Mouse (Mus musculus) thymus, postnatal 25 days (tissue): ENCODE results near the gene Hmgn2.
"Not testable (repeated sequence)": the region's sequence is repeated elsewhere in the genome, so short reads cannot be mapped to it uniquely, and the experiment has no call there.

Source experiments
- DNase-seq: peaks from one replicate; pipeline ENCODE4 v3.0.0; 2022

Hmgn2 gene

DNA sequence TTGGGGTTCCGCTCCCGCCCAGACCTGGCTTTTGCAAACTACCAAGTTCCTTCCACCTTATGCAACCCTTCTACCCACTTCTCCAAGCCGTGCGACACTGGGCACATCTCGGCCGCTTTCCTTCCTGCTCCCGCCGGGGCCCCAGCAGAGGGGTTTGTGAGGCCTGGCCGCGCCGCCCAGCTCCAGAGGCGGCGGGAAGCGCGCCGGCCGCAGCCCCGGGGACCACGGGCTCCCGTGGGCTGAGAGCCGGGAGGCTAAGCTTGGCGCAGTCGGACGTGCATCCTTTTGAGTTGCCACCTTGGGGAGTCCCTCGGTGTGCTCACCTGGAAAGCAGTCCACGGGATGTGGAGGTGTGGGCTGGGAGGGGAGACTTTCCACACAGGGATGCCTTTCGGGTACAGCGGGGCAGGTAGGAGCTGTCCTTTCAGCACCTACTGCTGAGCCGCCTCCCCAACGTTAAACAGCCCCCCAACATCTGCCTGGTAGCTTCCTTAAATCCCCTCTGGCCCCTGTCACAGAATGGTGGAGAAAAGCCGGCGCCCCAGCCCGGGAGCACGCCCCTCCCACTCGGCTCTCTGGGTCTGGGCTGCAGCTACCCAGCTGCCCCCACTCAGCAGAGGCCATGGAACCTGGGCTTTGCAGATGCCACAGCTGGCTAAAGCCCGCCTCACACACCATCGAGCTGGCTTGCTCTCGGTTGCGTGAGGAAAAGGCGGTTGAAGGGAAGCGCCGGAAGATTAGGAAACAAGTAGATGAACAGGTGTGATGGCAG is at the start of gene Hmgn2:
Gene Hmgn2, minus strand, starts transcription at position 501 of the 772 bp plus-strand sequence.
- DNase-seq: peak; percentile 64

DNA sequence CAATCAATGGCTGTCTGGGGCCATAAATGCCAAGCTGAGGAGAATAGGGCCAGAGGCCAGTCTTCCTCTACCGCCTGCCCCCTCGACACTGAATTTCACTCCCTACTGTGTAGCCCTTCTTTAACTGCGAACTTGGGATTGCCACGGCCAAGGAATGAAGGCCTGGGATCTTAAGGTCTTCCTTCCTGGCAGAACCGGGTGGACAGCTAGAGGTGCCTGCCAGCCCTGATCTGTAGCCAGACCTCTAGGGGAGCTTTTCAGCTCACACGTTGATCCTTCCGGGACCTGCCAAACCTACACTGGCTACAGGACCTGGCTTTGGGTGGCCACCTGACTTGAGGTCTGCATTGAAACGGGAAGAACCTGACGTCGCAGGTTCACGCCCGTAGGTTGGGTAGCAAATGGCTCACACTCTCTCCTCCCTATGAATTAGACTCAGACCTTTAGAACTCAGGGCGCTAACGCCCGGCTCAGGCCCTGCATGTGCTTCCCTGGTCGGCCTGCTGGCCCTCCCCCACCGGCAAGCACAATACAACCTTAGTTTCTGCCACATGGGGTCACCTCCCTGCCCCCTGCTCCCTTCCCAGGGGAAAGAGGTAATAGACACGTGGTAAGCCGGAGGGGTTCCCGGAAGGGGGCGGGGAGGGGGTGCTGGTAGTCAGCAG is 48.9 kb upstream of the Hmgn2 start:
- no peak for DNase-seq

DNA sequence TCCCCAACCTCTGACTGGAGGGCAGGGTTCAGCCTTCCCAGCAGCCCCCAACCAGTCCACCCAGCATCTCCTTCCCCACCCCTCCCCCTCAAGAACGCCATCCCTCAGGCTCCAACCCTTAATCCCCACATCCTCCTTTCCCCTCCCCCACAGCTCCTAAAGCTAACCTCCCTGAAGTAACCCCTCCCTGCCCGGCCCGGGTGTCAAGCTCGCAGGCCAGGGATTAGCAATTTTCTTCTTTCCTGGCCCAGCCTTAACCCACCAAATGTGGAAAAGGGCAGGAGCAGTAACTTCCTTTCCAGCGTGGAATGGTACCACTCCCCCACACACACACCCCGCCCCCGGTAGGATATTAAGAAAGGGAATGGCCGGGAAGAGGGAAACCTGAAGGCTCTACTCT is 48.3 kb upstream of the Hmgn2 start:
- no peak for DNase-seq

DNA sequence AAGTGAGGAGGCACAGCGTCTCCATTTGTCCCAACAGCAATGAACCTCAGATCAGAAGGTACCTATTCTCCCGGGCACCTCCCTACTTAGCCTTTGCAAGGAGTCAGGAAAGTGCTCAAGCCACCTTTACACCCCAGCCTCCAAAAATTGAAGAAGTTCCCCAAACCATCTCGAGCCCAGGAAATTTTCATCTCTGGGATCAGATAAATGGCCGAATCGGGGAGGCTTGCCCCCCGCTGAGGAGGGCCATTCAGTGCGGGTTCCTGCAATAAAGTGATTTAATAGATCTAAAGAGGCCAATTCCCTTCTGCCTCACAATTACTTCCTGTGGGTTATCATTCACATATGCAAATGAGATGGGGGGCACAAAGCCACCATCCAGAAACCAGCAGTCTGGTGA is 47.8 kb upstream of the Hmgn2 start:
- DNase-seq: no peak

DNA sequence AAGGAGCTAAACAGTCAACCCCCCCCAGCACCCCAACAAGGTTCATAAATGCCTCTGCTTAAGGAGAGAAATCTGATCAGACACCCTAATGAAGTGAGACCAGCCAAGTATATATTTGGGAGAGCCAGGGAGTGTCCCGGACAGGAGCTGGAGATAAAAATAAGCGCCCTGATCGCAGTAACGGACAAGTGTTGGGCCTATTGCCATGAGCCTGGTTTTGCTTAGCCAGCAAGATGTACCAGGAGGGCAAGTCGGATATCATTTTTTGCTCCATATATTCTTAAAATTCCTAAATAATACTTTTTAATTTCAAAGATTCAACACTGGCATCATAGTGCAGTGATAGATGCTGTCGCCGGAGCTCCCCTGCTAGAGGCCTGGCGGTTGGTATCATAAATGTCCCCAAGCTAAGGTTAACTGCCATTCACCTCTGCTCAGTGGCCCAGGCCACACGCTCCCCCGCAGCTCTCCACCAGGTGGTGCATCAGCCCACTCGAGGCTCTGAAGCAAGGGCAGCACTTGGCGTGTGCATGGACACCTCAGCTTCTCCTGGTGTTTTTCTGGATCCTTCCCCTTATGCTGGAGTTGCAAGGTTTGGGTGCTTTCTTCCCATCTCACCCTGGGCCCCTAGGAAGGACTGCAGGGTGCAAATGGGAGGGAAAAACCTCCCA is 44.5 kb upstream of the Hmgn2 start:
- DNase-seq: peak; percentile 26

DNA sequence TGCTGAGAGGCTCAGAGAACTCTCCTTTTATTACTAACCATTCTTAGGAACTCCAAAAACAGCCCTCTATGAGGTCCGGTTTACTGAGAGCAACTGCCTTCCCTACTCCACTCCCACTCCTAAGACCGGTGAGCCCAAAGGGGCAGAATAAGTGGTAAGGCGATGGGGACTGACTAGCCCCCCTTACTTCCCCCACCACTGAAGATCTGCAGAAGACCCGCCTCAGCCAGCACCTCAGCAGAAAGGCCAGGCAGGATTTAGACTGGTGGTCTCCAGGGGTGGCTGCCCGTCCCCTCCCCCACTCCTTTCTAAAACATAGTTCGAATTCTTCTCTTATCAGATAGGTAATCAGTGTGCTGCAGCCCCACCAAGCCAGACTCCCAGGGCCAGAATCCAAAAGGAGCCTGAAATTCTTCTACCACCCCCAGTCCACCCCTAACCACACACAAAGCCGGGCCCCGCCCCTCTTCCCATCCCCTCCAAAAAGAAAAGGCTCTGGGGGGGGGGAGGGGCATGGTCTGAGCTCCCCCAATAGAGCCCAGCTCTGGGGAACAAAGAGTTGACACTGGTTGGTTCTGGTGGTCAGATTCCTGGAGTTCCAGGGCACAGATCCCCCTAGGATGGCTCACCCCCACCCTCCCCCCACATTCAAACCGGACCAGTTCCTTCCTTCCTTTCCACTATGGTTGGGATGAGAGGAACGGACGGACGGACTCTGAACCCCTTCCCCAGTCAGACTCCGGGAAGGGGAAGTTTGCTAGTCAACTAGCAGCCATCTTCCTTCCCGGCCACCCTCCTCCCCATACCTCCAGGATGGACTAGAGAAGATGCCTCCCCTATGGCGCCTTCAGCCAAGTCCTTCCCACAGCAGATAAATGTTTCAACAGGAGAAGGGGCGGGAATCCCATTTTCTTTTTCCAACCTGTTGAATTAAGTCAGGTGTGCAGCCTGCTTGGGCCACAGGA is 43.3 kb upstream of the Hmgn2 start:
- no peak for DNase-seq

DNA sequence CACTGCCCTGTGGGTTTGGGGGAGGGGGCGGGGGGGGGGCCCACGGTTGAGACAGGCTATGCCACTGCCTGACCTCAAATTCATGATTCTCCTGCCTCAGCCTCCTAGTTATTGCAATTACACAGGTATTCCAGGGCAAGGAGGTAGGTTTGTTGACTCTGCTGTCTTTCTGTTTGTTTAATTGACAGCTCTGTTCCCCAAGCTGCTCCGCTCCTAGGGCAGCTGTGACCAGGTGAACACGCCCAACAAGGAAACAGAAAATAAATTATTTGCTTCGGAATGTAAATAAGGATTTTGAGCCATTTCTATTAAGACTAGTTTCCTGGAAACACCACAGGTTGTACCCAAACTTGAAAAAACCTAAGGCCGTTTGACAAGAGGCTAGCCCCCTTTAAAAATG is 41.3 kb upstream of the Hmgn2 start:
- DNase-seq: no peak

DNA sequence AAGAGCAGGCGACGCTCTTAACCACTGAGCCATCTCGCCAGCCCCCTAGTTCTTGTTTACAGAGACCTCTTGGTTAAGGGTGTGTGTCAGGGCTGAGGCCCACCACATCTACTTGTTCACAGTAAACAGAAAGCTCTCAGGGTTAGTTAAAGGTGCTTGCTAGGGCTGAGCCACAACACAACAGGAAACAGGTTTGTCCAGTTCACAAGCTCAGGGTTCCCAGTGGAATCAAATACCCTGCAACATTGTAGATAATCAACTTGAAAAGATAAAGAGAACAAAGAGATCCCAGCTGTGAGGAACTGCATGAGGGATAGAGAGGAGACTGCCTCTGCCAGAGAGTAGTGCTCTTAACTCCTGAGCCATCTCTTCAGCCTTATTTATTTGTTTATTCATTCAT is 38.4 kb upstream of the Hmgn2 start:
- DNase-seq: no peak

DNA sequence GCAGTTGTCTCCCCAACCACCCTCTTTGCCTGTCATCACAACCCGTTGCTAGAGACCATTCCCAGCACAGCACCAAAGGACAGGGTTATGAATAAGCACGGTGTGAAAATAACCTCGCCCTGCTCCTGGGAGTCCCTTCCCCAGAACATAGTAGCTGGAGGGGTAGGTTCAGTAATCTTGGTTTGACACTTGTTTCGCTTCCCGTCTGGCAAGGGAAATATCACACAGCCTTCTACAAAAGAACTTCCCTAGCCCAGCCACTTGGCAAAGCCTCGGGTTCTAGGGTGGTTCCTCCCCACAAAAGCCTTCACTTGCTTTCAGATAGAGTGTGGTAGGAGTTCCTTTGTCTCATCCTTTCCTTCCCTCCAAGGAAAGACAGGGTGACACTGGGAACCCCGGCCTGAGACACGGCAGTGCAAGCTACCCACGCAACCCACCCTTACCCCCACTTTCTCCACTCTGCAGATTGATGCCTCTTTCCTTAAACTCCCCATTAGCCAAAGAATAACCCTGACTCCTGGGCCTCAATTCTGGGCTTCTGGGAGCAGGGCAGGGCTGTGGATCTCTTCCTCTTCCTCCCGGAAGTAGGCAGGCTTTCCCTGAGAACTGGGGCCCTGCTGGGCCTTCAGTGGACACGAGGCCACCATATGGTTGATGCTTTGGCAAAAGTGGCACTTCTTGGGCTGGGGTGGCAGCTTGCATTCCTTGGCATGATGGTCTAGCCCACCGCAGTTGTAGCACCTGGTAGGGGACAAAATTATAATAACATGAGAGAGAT is 37.3 kb upstream of the Hmgn2 start:
- DNase-seq: no peak

DNA sequence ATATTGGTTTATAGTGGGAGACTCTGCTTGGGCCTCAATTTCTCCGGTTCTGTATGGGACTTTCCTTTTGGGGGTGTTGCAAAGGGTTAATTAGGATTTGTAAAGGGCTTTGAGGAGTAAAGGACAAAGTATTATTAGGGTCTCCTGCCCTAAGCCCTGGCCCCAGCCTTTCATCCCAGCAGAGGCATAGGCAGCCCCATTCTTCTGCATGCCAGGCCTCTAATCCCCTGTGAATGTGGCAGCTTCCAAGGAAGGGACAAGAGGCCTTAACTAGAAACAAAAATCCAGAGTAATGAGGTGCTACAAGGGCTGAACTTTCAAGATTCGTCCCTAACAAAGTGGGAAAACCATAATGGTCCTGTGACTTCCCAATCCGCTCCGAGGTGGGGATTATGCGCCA is 34.5 kb upstream of the Hmgn2 start:
- no peak for DNase-seq

DNA sequence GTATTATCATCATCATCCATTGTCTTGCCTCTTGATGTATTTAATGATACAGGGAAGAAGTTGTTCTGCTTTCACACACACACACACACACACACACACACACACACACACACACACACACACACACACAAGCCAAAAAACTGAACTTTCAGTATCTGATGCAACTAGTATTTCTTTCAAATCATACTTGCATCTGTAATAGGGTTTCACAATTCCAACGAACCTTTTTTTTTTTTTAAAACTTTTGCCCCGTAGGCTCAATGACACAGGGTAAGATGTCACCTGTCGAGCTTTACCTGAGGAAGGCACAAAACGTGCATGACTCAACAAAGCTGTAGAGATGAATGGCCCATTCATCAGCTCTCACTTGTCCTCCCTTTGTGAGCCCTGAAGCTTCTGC is 33.8 kb upstream of the Hmgn2 start:
- no peak for DNase-seq

DNA sequence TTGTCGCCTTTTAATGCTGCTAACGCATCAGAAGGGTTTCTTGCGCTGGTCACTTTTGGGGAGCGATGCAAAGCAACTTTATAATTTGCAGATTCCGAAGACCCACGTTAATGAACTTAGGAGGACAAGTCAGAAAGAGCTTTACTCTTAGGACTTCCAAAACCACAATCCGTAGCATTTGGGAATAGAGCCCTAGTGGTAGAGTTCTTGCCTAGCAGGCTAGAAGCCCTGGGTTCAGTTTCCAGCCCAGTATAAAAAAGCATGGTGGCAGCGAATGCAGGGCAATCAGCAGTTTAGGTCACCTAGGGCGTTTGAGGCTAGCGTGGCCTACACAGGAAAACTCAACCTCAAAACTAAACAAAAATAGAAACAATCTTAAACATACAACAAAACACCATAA is 33.3 kb upstream of the Hmgn2 start:
- DNase-seq: no peak

DNA sequence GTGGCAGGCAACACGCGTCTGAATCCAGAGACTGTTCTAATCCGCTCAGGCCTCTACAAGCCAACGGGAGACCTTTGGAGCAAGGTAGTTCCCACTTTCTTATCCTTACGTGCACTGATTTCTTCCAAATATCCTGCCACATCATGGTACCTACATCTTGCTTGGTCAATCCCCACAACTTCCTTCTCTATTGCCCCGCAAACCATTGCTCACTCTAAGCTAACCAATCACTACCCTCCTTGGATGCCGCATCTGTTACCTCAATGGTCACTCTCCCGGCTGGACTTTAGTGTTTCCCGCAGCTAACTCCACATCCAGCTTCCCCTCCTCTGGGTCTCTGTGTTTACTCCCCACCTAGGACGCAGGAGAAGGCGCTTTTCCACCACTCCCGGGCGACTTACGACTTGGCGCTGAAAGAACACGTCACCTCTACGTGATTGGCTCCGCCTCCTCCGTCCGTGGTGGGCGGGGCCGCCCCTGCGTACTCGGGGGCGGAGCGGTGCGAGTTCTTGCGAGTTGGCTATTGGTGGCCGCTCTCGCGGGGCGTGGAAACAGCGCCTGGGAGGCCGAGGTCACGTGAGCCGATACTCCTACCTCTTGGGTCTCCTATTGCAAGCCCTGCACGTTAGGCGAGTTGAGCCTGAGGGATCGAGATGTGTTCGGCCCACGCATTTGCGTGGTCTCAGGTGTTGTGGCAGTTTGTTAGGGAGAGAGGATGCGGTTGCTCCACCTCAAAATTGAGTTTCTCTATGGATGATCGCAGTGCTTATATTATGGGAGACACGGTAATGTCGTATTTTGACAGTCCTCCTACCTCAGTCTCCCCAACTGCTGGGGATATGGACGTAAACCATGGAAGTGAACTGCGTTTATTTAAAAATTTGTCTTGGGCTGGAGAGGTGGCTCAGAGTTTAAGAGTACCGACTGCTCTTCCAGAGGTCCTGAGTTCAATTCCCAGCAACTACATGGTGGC is 32.3 kb upstream of the Hmgn2 start, which contains the start of gene Dhdds:
Gene Dhdds, minus strand, starts transcription at position 453 of the 973 bp plus-strand sequence.
- peak; percentile 94 for DNase-seq

DNA sequence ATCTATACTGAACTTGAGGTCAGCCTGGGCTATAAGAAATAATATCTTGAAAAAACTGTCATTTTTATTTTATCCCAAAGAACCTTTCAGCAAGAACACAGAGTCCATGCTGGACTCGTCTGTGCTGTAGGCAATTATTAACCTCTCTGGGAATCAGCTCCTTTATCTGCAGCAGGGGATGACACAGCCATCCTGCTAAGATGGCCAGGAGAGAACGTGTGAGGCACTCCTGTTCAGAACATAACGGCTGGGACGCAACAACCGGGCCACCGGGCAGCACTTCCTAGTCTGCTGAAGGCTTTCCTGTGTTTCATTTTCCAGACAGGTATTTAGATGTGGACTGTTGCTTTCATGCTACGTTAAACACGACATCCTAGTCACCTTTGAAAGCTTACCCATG is 26.2 kb upstream of the Hmgn2 start:
- DNase-seq: no peak

DNA sequence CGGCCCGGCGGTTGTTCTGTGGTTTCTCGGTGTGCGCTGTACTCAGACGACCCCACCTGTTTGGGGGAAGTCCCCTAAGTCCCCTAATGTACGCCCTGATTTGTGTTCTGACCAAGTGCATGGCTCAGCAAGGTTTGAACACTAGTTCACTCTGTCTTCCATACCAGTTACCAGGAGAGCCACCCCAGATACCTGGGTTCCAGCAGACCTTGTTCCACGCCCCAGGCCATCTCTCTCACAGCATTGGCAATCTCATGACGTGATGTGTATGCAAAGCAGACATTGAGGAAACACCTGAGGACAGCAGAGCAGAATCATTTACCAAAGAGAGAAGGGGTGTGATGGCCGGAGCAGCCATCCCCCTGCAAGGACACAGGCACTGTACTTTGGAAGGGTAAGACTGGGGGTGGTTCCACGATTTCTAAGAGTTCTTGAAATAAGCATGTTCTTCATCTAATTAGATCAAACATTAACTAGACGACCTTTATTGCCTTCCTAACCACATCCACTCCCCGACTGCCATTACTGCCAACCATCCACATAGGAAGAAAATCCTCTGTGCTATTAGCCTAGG is 22.7 kb upstream of the Hmgn2 start:
- no peak for DNase-seq

DNA sequence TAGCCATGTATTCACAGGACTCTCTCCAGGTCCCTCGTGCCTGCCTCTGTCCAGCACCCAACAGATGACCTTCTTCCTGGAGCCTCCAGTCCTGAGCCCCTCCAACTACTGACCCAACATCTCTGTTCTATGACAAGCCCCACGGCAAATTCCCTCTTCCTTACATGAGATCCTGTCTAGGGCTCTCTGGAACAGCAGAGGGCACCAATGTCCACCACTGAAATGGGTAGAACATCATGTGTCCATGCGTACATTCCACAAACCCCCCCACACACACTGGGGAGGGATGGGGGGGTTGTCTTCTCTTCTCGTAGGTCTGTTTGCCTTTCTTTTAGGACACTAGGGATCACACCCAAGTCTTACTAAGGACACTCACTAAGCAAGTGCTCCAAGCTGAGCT is 21.6 kb upstream of the Hmgn2 start:
- no peak for DNase-seq

DNA sequence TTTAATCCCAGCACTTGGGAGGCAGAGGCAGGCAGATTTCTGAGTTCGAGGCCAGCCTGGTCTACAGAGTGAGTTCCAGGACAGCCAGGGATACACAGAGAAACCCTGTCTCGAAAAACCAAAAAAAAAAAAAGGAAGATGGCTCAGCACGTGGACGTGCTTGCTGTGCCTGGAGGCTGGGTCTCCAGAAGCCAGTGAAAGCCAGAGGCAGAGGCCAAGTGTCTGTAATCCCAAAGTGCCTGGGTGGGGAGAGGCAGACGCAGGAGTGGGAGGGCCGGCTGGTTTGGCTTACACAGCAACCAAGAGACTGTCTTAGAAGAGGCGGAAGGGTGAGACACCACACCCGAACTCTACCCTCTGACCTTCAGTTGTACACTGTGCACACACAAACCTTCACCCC is 19.8 kb upstream of the Hmgn2 start:
- DNase-seq: not testable (repeated sequence)

DNA sequence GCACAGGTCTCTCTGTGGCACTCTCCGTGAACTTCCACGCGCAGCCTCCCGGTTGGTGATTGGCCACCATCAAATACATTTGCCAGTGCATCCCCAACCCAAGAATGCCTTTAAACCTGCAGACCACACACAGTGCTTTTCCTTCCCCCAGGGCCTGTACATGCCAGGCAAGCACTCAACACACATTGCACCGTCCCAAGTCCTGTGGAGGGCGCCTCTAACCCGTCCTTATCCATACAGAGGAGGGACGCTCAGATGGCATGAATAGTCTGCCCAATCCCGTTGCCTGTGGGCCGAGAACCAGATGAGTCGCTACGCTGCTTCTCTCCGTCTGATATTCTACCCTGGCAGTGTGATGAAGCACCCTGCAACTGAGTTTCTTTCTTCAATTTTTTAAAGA is 14.5 kb upstream of the Hmgn2 start:
- no peak for DNase-seq

DNA sequence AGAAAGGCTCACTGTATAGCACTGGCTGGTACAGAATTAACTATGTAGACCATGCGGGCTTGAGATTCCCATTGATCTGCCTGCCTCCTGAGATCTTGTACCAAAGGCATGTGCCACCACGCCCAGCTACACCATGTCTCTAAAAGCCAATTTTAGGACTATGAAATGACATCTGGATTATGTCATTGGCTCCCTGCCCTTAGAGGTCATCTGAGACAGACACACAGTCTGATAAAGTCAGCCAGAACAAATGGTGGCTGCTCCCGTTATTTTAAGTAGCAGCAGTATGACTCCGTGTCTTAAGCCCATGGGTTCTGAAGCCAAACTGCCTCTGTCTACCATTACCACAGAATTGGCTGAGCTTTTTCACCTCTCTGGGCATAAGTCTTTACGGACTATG is 12.0 kb upstream of the Hmgn2 start:
- no peak for DNase-seq

DNA sequence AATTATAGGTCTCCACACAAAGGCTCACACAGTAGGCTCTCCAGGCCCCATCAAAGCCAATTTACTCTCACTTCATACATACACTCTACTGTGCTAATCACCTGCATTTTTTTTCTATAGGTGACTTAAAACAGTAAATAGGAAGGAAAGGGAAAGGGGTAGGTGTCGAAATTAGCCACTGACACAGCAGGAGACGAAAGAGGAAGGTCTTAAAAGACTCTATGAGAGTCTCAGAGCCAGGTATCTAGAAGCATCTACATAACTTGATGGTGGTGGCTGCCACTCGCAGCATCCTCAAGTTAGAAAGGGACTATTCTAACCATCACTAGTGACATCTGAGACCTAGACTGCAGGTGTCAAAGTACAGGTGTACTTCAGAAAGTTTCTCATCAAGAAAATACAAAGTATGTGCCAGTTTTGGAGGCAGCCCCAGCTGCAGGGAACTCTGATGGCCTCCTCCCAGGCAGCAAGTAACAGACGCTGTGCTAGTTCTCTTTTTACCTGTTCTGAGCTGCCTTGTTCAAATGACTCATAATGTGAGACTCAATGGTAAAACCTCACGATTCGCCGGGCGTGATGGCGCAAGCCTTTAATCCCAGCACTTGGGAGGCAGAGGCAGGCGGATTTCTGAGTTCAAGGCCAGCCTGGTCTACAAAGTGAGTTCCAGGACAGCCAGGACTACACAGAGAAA is 9.7 kb upstream of the Hmgn2 start:
- no peak for DNase-seq
